ENCODE assay signal across 16 mouse cellular contexts in the genomic region with DNA sequence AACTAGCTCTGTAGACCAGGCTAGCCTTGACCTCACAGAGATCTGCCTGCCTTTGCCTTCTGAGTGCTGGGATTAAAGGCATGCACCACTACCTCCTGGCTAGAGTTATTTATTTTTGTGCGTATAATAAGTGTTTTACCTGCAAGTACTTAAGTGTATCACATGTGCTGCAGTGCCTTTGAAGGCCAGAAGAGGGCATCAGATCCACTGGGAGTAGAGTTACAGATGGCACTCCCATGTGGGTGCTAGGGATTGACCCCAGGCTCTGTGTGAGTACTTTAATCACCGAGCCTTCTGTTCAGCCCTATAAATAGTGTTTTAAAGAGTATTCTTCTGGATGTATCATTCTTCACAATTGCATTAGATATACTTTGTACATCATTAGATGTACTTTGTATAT. TPM values are rescaled to one million over a fixed set of nuclear protein-coding genes. Genes with fewer than 3 reads are reported as not detected.
DNase-seq lines count a peak whose midpoint lies in the region; ATAC-seq and TF ChIP-seq lines count a peak whose summit lies in the region.
"Had no signal": no experiment of that assay in that cellular context is flagged by ENCODE, and none has a peak within 500 bp of the region (broad histone marks: within the 10 kb centered on the region; RNA-seq: fewer than 3 reads in every experiment).

No protein-coding gene starts in this region.

- H3K9ac ChIP-seq in heart, adult 2 months (ENCODE audit: low read depth, low read length), result no peak overlapping the region
- no peak overlapping the region for H3K9ac ChIP-seq in lung, postnatal 0 days (replicated peaks; ENCODE audit: low read depth)
- no peak overlapping the region for H3K9ac ChIP-seq in kidney, embryonic 14.5 days (ENCODE audit: low read depth, low read length)
- H3K9ac ChIP-seq: hindbrain, embryonic 13.5 days; kidney, embryonic 15.5 days; midbrain, embryonic 12.5 days had no signal

- DNase-seq in heart, adult 2 months, result no peak
- no peak for DNase-seq in heart, adult 18-20 months
- no peak for DNase-seq in lung, postnatal 0 days (ENCODE audit: low spot score)
- DNase-seq in lung, postnatal 36 days, result no peak
- DNase-seq in NIH3T3 (ENCODE audit: low read depth), result peak; percentile 40
- no peak for DNase-seq in adrenal gland, adult (ENCODE audit: inconsistent age in 2 of 2, low spot score in 1 of 2)
- DNase-seq: cerebellum, postnatal 14 days; gastrocnemius, postnatal 14 days; thymus, postnatal 36 days had no signal

- peak; percentile 38 for TF ChIP-seq CTCF in heart, adult 2 months (IDR thresholded peaks at IDR 0.05)
- TF ChIP-seq CTCF in lung, postnatal 0 days (IDR thresholded peaks at IDR 0.05), result peak; percentile 48
- TF ChIP-seq CTCF in small intestine, adult 2 months (IDR thresholded peaks at IDR 0.05; ENCODE audit: extremely low read depth, insufficient read length, insufficient replicate concordance, low read depth, low read length), result peak; percentile 31; the same call in 1 of the 2 replicates

- no peaks in the 10 kb centered on the region for H3K79me2 ChIP-seq in heart, adult 2 months (replicated peaks; ENCODE audit: control insufficient read depth, insufficient read depth, low read length)

- H3K27me3 ChIP-seq in heart, adult 2 months (ENCODE audit: control insufficient read depth, insufficient read depth, low read length), result no peaks in the 10 kb centered on the region
- no peaks in the 10 kb centered on the region for H3K27me3 ChIP-seq in lung, postnatal 0 days (replicated peaks; ENCODE audit: insufficient read depth, low read length)
- H3K27me3 ChIP-seq in small intestine, adult 2 months (ENCODE audit: control insufficient read depth, insufficient read depth, low read length), result no peaks in the 10 kb centered on the region
- H3K27me3 ChIP-seq in kidney, embryonic 14.5 days (ENCODE audit: control insufficient read depth, insufficient read depth, low read length), result no peaks in the 10 kb centered on the region
- H3K27me3 ChIP-seq: hindbrain, embryonic 13.5 days; kidney, embryonic 15.5 days; midbrain, embryonic 12.5 days had no signal

- ATAC-seq in lung, postnatal 0 days, result no peak
- no peak for ATAC-seq in kidney, embryonic 14.5 days (ENCODE audit: low FRiP score, low TSS enrichment)
- ATAC-seq: forebrain, embryonic 14.5 days had no signal

- no peaks in the 10 kb centered on the region for H3K9me3 ChIP-seq in lung, postnatal 0 days (ENCODE audit: low read length)
- H3K9me3 ChIP-seq in kidney, embryonic 14.5 days (ENCODE audit: control insufficient read depth, low read length), result no peaks in the 10 kb centered on the region
- H3K9me3 ChIP-seq: hindbrain, embryonic 13.5 days; midbrain, embryonic 12.5 days had no signal

- H3K36me3 ChIP-seq in heart, adult 2 months (ENCODE audit: control insufficient read depth, insufficient read depth, low read length), result no peaks in the 10 kb centered on the region
- no peaks in the 10 kb centered on the region for H3K36me3 ChIP-seq in lung, postnatal 0 days (ENCODE audit: insufficient read depth, low read length)
- peaks cover 9% of the 10 kb centered on the region for H3K36me3 ChIP-seq in small intestine, adult 2 months (ENCODE audit: control insufficient read depth, insufficient read depth, low read length)
- H3K36me3 ChIP-seq in kidney, embryonic 14.5 days (ENCODE audit: control insufficient read depth, insufficient read depth, low read length), result peaks cover 3% of the 10 kb centered on the region; the same call in 1 of the 2 replicates

- no peaks in the 10 kb centered on the region for H3K4me1 ChIP-seq in heart, adult 2 months (ENCODE audit: control insufficient read depth, insufficient read depth, low read length)
- no peaks in the 10 kb centered on the region for H3K4me1 ChIP-seq in lung, postnatal 0 days (ENCODE audit: insufficient read depth, low read depth, low read length)
- H3K4me1 ChIP-seq in small intestine, adult 2 months (ENCODE audit: control insufficient read depth, insufficient read depth, insufficient read length, low read length), result no peaks in the 10 kb centered on the region
- no peaks in the 10 kb centered on the region for H3K4me1 ChIP-seq in kidney, embryonic 14.5 days (ENCODE audit: control insufficient read depth, insufficient read depth, low read length)
- H3K4me1 ChIP-seq: hindbrain, embryonic 13.5 days; kidney, embryonic 15.5 days; midbrain, embryonic 12.5 days had no signal

- no peak overlapping the region for H3K4me2 ChIP-seq in lung, postnatal 0 days (replicated peaks; ENCODE audit: low read depth, low read length)
- no peak overlapping the region for H3K4me2 ChIP-seq in kidney, embryonic 14.5 days (replicated peaks; ENCODE audit: low read depth, low read length)
- H3K4me2 ChIP-seq: hindbrain, embryonic 13.5 days; kidney, embryonic 15.5 days; midbrain, embryonic 12.5 days had no signal

- WGBS in heart, adult 2 months, result 96% methylated on average over 2 of the region's 2 CpGs
- WGBS in lung, postnatal 0 days, result 83% methylated on average over 2 of the region's 2 CpGs
- 94% methylated on average over 2 of the region's 2 CpGs for WGBS in small intestine, adult 2 months
- 81% methylated on average over 2 of the region's 2 CpGs for WGBS in kidney, embryonic 14.5 days

- H3K27ac ChIP-seq in heart, adult 2 months, result no peak overlapping the region
- H3K27ac ChIP-seq in lung, postnatal 0 days (ENCODE audit: low read length), result no peak overlapping the region
- H3K27ac ChIP-seq in small intestine, adult 2 months (ENCODE audit: insufficient read depth, low read depth, low read length), result no peak overlapping the region
- no peak overlapping the region for H3K27ac ChIP-seq in kidney, embryonic 14.5 days (ENCODE audit: low read depth, low read length)
- H3K27ac ChIP-seq: hindbrain, embryonic 13.5 days; kidney, embryonic 15.5 days; midbrain, embryonic 12.5 days had no signal

- intact Hi-C loops in heart, adult 2 months (cut with DNase I), result no loop called here

- no peak overlapping the region for H3K4me3 ChIP-seq in heart, adult 2 months
- H3K4me3 ChIP-seq in lung, postnatal 0 days (ENCODE audit: low read depth, low read length), result no peak overlapping the region
- no peak overlapping the region for H3K4me3 ChIP-seq in small intestine, adult 2 months (ENCODE audit: low read depth, low read length)
- H3K4me3 ChIP-seq in kidney, embryonic 14.5 days (ENCODE audit: low read length), result no peak overlapping the region
- H3K4me3 ChIP-seq: hindbrain, embryonic 13.5 days; kidney, embryonic 15.5 days; midbrain, embryonic 12.5 days had no signal

- TF ChIP-seq POLR2A in heart, adult 2 months (IDR thresholded peaks at IDR 0.05; ENCODE audit: insufficient read depth, low read depth, low read length), result no peak
- no peak for TF ChIP-seq POLR2A in small intestine, adult 2 months (IDR thresholded peaks at IDR 0.05; ENCODE audit: low read depth, low read length)

- no peak for TF ChIP-seq EP300 in heart, adult 2 months (IDR thresholded peaks at IDR 0.05; ENCODE audit: insufficient read depth, low read depth, low read length)
- TF ChIP-seq EP300 in lung, postnatal 0 days (IDR thresholded peaks at IDR 0.05), result no peak

RNA-seq across cellular contexts. Expression of a gene that starts 44.6 kb away (rescaled TPM):
- total RNA-seq in heart, adult 2 months (2021), result 1 to 10 TPM; 6.3 to 6.7 TPM
- polyA plus RNA-seq in heart, adult 2 months (2012; rRNA removed), result 1.8 and 3.8 TPM in 2 replicates
- total RNA-seq in heart, adult 18-20 months (2021), result 1 to 10 TPM; 5.7 to 6.3 TPM
- polyA plus RNA-seq in lung, postnatal 0 days (2015; fragmentation: Nextera tagmentation; extraction: Ambion mirVana), result 8.1 and 8.9 TPM in 2 replicates
- 1.1 and 3.3 TPM in 2 replicates for polyA plus RNA-seq in small intestine, adult 2 months (2012; rRNA removed)
- polyA plus RNA-seq in kidney, embryonic 14.5 days (2014; fragmentation: Nextera tagmentation; extraction: Ambion mirVana), result 6.7 and 16.2 TPM in 2 replicates

RNA-seq across cellular contexts. Expression of a gene that starts 57.4 kb away (rescaled TPM):
- total RNA-seq in heart, adult 2 months (2021), result under 1 TPM in 1 of 2 experiments, not detected in 1; 0.16 TPM
- polyA plus RNA-seq in heart, adult 2 months (2012; rRNA removed), result 0.21 and 0.23 TPM in 2 replicates
- total RNA-seq in heart, adult 18-20 months (2021), result not detected
- polyA plus RNA-seq in lung, postnatal 0 days (2015; fragmentation: Nextera tagmentation; extraction: Ambion mirVana), result 0.11 and 0.17 TPM in 2 replicates
- polyA plus RNA-seq in small intestine, adult 2 months (2012; rRNA removed), result 0.33 and 0.93 TPM in 2 replicates
- 0.29 and 0.68 TPM in 2 replicates for polyA plus RNA-seq in kidney, embryonic 14.5 days (2014; fragmentation: Nextera tagmentation; extraction: Ambion mirVana)
- total RNA-seq: adrenal gland, adult 18-20 months; gastrocnemius, postnatal 14 days had no signal
